Mouse (Mus musculus) myocyte (in vitro differentiated cells): ENCODE data around the gene Zfp385c. TPM values are rescaled to one million over a fixed set of nuclear protein-coding genes. Genes with fewer than 3 reads are reported as not detected.

ENCODE experiments used
- H3K27me3 ChIP-seq: one replicate; pipeline ENCODE4 v1.6.1; 2011; ENCODE audit not compliant: control insufficient read depth, insufficient read depth, insufficient read length
- H3K36me3 ChIP-seq: one replicate; pipeline ENCODE4 v1.6.1; 2011; ENCODE audit not compliant: control insufficient read depth, insufficient read depth
- H3K4me2 ChIP-seq: one replicate; pipeline ENCODE4 v1.6.1; 2011; ENCODE audit warnings: low read depth, control low read depth
- H3K4me3 ChIP-seq: one replicate; pipeline ENCODE4 v1.5.1; 2011; ENCODE audit warnings: mild to moderate bottlenecking, control low read depth, moderate library complexity
- H3K79me2 ChIP-seq: one replicate; pipeline ENCODE4 v1.6.1; 2011; ENCODE audit not compliant: control insufficient read depth, insufficient read depth
- H3ac ChIP-seq: one replicate; pipeline ENCODE4 v1.6.1; 2011; ENCODE audit not compliant: control insufficient read depth, insufficient read length
- CEBPB ChIP-seq: IDR thresholded peaks from 2 replicates; pipeline ENCODE4 v1.6.1; 2011; ENCODE audit warnings: mild to moderate bottlenecking, moderate library complexity; ENCODE audit not compliant: poor library complexity, insufficient read depth, severe bottlenecking
- E2F4 ChIP-seq: IDR thresholded peaks from one replicate; pipeline ENCODE4 v1.6.1; 2011; ENCODE audit warnings: mild to moderate bottlenecking, control low read depth, moderate library complexity; ENCODE audit not compliant: insufficient read depth
- MAX ChIP-seq: IDR thresholded peaks from one replicate; pipeline ENCODE4 v1.6.1; 2011; ENCODE audit warnings: low read depth, mild to moderate bottlenecking, control low read depth
- MYOD1 ChIP-seq, 3 experiments: IDR thresholded peaks; one replicate each; pipeline ENCODE4 v1.6.1; 2011; ENCODE audit warnings: control low read depth in 2 of 3, low read depth in 2 of 3, mild to moderate bottlenecking in 2 of 3, moderate library complexity in 1 of 3; ENCODE audit not compliant: insufficient read length in 2 of 3, control insufficient read depth in 1 of 3
- MYOG ChIP-seq, 3 experiments: IDR thresholded peaks; one replicate each; pipeline ENCODE4 v1.6.1; 2011; ENCODE audit warnings: control low read depth in 2 of 3, low read depth in 2 of 3, mild to moderate bottlenecking in 2 of 3; ENCODE audit not compliant: insufficient read length in 2 of 3, control insufficient read depth in 1 of 3, insufficient read depth in 1 of 3
- POLR2A ChIP-seq: IDR thresholded peaks from one replicate; pipeline ENCODE4 v1.6.1; 2011; ENCODE audit warnings: low read depth, mild to moderate bottlenecking, control low read depth, moderate library complexity; ENCODE audit not compliant: insufficient read length
- POLR2AphosphoS2 ChIP-seq: IDR thresholded peaks from one replicate; pipeline ENCODE4 v1.6.1; 2011; ENCODE audit warnings: low read depth, control low read depth; ENCODE audit not compliant: insufficient read length
- REST ChIP-seq: IDR thresholded peaks from one replicate; pipeline ENCODE4 v1.6.1; 2011; ENCODE audit warnings: mild to moderate bottlenecking, control low read depth, moderate library complexity; ENCODE audit not compliant: insufficient read depth, insufficient read length
- SRF ChIP-seq: IDR thresholded peaks from one replicate; pipeline ENCODE4 v1.6.1; 2011; ENCODE audit warnings: low read depth; ENCODE audit not compliant: control insufficient read depth, insufficient read length
- TCF12 ChIP-seq: IDR thresholded peaks from one replicate; pipeline ENCODE4 v1.6.1; 2011; ENCODE audit warnings: mild to moderate bottlenecking, control low read depth; ENCODE audit not compliant: poor library complexity, insufficient read depth, severe bottlenecking
- TCF3 ChIP-seq: IDR thresholded peaks from one replicate; pipeline ENCODE4 v1.6.1; 2011; ENCODE audit warnings: low read depth, control low read depth; ENCODE audit not compliant: insufficient read length
- USF1 ChIP-seq: IDR thresholded peaks from one replicate; pipeline ENCODE4 v1.6.1; 2011; ENCODE audit warnings: low read depth, mild to moderate bottlenecking, control low read depth, moderate library complexity
- polyA plus RNA-seq: library from polyadenylated mRNA; unstranded; fragments of >200 nt; fragmentation: generic; extraction: Trizol; gene quantifications from one replicate; pipeline ENCODE4 v1.2.1, GENCODE M21; 2012; ENCODE audit warnings: missing spikeins

The Zfp385c gene
- polyA plus RNA-seq, 1 experiment, result 0.24 TPM

DNA sequence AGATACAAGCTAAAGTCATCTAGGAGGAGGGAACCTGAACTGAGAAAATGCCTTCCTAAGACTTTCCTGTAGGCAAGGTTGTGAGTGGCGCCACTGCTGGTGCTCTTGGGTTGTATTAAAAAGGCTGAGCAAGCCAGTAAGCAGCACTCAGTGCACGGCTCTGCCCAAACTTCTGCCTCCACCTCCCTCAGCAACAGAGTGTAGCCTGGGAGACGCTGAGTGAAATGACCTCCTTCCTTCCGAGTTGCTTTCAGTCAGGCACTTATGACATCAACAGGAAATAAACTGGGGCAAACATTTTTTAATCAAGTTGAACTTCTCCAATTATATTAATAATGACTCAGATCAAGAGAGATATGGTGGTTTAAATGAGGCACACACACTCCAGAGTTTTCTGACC is 83.5 kb downstream of the Zfp385c start:
- Histone ChIP-seq H3K36me3 (no peaks in the 10 kb centered on the region), H3K4me3 (no peak overlapping the region), H3K79me2 (peaks cover 99% of the 10 kb centered on the region), H3K4me2 (peak overlapping the region; percentile 21), H3K27me3 (no peaks in the 10 kb centered on the region), H3ac (no peak overlapping the region)
- TF ChIP-seq CEBPB (no peak), POLR2AphosphoS2 (no peak), MYOG (IDR thresholded peaks at IDR 0.05; ENCODE audit: control insufficient read depth in 1 of 3, insufficient read depth in 1 of 3, insufficient read length in 2 of 3, low read depth in 2 of 3) (no peak), MYOD1 (IDR thresholded peaks at IDR 0.05; ENCODE audit: control insufficient read depth in 1 of 3, insufficient read length in 2 of 3, low read depth in 2 of 3) (no peak), REST (no peak), SRF (no peak), TCF3 (no peak), USF1 (no peak), POLR2A (no peak), E2F4 (no peak), TCF12 (no peak), MAX (no peak)

DNA sequence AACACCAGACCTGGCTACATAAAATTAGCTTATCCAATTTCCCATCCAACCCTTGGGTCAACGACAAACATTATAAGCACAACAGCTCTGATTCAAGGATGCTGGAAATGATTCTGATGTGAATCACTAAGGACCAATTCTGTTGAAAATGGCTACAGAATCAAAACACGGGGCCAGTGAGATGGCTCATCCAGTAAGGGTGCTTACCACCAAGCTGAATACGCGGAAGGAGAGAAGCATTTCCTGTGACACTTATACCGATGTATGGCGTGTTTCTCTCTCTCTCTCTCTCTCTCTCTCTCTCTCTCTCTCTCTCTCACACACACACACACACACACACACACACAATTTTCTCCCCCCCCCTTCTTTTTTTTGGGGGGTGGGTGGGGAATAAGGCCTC is 85.1 kb downstream of the Zfp385c start:
- H3K79me2 ChIP-seq, result peaks cover 99% of the 10 kb centered on the region
- H3K36me3 ChIP-seq, result peaks cover 6% of the 10 kb centered on the region
- H3K4me3 ChIP-seq, result no peak overlapping the region
- no peak overlapping the region for H3K4me2 ChIP-seq
- TF ChIP-seq SRF (no peak), MYOD1 (IDR thresholded peaks at IDR 0.05; ENCODE audit: control insufficient read depth in 1 of 3, insufficient read length in 2 of 3, low read depth in 2 of 3) (no peak), MYOG (IDR thresholded peaks at IDR 0.05; ENCODE audit: control insufficient read depth in 1 of 3, insufficient read depth in 1 of 3, insufficient read length in 2 of 3, low read depth in 2 of 3) (no peak), TCF3 (no peak), USF1 (no peak), E2F4 (no peak), MAX (no peak), TCF12 (no peak), REST (no peak), POLR2AphosphoS2 (no peak), CEBPB (no peak), POLR2A (no peak)
- no peak overlapping the region for H3ac ChIP-seq
- H3K27me3 ChIP-seq, result no peaks in the 10 kb centered on the region

GRCm38 (mm10) chr11:100605451-100605850 is 86.8 kb downstream of the Zfp385c start:
- H3K79me2 ChIP-seq, result peaks cover 99% of the 10 kb centered on the region
- H3K36me3 ChIP-seq, result peaks cover 18% of the 10 kb centered on the region
- no peak overlapping the region for H3ac ChIP-seq
- H3K4me2 ChIP-seq, result no peak overlapping the region
- H3K27me3 ChIP-seq, result no peaks in the 10 kb centered on the region
- no peak for TF ChIP-seq POLR2AphosphoS2
- no peak for TF ChIP-seq MYOG (IDR thresholded peaks at IDR 0.05; ENCODE audit: control insufficient read depth in 1 of 3, insufficient read depth in 1 of 3, insufficient read length in 2 of 3, low read depth in 2 of 3)
- no peak for TF ChIP-seq MAX
- no peak for TF ChIP-seq USF1
- no peak for TF ChIP-seq SRF
- no peak for TF ChIP-seq REST
- TF ChIP-seq CEBPB, result no peak
- no peak for TF ChIP-seq MYOD1 (IDR thresholded peaks at IDR 0.05; ENCODE audit: control insufficient read depth in 1 of 3, insufficient read length in 2 of 3, low read depth in 2 of 3)
- TF ChIP-seq E2F4, result no peak
- TF ChIP-seq TCF3, result no peak
- no peak overlapping the region for H3K4me3 ChIP-seq

GRCm38 (mm10) chr11:100604321-100605005 is 87.8 kb downstream of the Zfp385c start:
- Histone ChIP-seq H3K4me2 (peak overlapping the region; percentile 18), H3K27me3 (no peaks in the 10 kb centered on the region), H3K36me3 (peaks cover 28% of the 10 kb centered on the region), H3ac (no peak overlapping the region), H3K79me2 (peaks cover 91% of the 10 kb centered on the region), H3K4me3 (no peak overlapping the region)
- no peak for TF ChIP-seq USF1
- no peak for TF ChIP-seq TCF3
- no peak for TF ChIP-seq REST
- TF ChIP-seq MAX, result no peak
- no peak for TF ChIP-seq E2F4
- no peak for TF ChIP-seq POLR2A
- TF ChIP-seq TCF12, result no peak
- no peak for TF ChIP-seq MYOD1 (IDR thresholded peaks at IDR 0.05; ENCODE audit: control insufficient read depth in 1 of 3, insufficient read length in 2 of 3, low read depth in 2 of 3)
- no peak for TF ChIP-seq POLR2AphosphoS2
- no peak for TF ChIP-seq MYOG (IDR thresholded peaks at IDR 0.05; ENCODE audit: control insufficient read depth in 1 of 3, insufficient read depth in 1 of 3, insufficient read length in 2 of 3, low read depth in 2 of 3)
- no peak for TF ChIP-seq SRF
- no peak for TF ChIP-seq CEBPB
